Mouse (Mus musculus) thymus, postnatal 25 days (tissue): ENCODE measurements around the gene Ryk.

ENCODE experiments used
- DNase-seq: peaks from one replicate; pipeline ENCODE4 v3.0.0; 2022

The Ryk gene

GRCm38 (mm10) chr9:102859399-102859798 lies 24.7 kb downstream of the Ryk start:
- no peak for DNase-seq

DNA sequence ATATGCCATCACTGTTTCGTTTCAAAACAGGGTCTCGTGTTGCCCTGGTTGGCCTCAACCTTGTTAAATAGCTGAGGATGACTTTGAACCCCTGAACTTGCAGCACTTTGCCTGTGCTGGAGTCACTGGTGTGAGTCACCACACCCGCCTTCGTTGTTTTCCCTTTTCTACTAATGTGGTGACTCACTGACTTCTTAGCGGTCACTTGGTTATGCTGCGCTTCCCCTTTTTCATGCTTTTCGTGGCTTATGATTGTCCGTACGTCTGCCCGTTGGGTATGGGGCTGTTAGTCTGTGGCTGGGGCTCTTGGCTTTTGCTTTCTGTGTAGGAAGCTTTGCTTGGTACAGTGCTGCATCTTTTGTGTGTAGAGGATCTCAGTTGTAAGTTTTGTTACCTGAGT lies 25.2 kb downstream of the Ryk start:
- no peak for DNase-seq

DNA sequence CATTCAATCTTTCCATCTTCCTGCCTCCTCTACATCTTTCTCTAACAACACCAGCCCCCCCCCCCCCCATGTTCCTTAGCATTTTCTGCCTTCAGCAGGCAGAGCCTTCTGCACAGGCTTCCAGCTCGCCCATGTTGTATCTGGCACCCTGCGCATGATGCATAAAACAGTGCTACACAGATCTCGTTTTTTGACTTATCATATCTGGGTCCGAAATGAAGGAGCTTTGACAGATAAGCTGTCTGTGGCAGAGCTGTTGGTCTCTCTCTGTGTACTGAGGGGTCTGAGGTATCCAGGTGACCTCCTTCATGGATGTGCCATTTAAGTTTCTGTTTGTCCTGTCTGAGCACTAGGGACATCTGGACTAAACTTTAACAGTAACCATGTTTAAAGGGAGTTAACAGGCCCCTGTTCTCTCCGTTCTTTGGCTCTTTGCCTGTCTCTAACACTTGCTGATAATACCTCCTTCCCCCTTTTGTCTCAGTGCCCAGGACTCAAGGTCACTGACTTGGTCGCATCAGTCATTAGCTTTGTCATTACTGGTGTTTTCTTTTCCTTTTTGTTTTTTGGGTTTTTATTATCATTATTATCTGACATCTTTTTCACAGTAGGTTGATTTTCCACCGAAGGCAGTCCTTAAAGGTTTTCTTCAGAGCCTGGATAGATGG lies 26.2 kb downstream of the Ryk start:
- DNase-seq, result no peak

GRCm38 (mm10) chr9:102861789-102862188 lies 27.1 kb downstream of the Ryk start:
- DNase-seq, result no peak

DNA sequence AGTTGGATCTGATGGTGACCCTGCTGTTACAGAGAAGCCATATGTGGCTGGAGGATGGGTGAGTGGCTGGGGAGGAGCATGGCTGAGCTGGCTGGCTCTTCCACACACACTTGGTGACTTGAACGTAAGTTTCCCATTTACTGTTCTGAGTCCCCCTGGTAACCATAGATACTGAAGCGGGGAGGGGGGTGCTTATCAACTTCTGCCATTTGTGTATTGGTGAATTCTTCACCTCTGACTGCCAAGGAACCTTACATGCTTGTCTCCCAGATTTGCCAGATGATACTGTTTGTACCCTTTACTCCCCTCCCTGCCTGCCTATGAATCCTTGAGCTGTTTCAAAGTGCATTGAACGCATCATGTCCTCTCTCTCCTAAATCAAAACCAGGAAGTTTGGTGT lies 27.5 kb downstream of the Ryk start:
- no peak for DNase-seq

DNA sequence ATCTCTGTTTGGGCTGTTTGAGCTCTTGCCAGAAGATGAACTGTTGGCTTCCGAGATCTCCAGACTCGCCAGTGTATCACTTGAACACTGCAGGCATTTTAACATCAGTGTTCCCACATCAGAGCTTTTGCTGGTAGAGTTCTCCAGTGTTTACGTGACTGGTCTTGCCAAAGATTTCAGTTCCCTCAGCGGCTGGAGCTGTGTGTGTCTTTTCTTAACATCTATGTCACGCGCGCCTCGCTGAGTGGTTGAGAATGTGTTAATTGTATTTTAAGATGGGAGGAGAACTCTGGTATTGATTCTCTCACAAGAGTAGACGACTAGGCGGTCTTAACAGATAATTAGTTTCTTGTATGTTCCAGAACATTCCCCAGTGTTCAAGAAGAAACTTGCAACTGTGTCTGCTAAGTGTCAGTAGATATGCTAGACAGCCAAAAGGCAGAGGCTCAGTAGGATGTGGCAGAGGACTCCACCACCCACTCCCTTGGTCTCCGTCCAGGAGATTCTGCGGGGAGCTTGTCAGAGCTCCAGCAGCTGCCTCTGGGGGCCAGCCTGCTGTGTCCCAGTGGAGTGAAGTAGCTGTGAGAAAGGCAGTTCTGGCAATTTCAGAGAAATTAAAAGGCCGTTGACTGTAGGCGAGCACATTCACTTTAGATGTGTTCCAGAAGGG lies 29.3 kb downstream of the Ryk start:
- no peak for DNase-seq

- DNase-seq, result no peak
These were observed 30.2 kb downstream of the Ryk start for GRCm38 (mm10) chr9:102864931-102865330.

DNA sequence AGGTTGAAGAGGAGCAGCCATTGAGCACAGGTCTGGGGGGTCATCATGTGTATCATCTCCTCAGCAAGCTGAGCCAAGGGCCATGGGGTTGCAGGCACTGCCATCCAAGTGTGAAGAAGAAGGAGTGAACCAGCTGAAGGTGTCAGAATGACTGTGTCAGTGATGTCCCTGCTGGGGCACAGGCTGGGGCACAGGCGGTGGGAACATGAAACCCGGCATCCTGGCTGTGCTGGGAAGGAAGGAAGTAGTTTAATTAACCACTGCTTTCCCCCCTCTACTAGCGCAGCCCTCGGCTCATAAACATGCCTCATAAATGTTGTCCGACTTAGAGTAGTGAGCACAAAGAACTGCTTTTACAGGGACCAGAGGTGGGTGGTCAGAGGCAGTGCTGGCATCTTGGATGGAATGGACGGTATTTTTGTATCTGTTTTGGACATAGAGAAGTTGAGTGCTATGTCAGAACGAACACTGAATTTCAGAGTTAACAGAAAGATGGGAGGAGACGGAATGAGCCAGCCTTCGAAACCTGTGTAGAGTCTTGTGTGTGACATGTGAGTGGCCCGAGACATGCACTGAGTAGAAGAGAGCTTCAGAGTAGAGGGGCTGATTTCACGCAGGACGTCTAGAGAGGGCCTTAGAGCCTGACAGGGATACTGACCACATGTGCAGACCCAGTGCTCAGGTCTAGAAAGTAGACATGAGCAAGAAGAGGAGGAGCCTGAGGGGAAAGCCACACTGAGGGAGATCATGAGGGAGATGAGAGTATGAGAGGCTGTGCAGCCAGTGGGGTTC lies 31.4 kb downstream of the Ryk start:
- no peak for DNase-seq

DNA sequence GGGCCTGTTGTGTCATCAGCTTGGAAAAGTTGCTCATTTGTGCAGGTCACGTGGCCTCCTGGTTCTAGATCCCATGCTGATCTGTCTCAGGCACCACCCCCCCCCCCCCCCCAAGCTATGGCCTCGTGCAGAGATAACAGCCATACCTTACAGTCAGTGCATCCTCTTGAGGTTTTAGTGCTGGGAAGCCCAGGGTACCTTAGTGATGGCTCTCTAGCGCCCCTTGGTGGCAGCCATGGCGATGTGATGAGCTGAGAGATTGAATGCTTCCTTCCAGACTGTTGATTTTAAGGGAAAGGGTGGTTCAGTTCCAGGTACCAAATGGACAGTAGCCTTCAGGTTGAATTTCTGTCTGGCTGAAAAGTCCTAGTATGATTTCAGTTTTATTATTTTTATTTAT lies 32.2 kb downstream of the Ryk start:
- peak; percentile 35 for DNase-seq

GRCm38 (mm10) chr9:102867516-102867915 lies 32.8 kb downstream of the Ryk start:
- DNase-seq, result no peak

DNA sequence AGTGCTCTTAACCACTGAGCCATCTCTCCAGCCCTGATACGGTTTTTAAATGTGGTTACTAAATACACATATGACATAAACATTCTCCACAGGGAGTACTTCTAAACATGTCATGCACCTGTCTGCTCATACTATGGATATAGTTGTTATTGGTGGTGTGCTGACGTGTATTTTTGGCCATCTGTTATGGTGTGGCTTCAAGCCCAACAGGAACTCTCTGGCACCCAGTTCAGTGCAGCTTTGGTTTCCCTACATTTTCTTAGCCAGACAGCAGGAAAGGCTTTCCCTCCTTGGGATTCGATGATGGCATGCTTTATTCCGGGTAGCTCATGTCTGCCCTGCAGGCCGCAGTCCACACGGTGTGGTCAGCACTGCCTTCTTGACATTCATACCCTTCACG lies 33.7 kb downstream of the Ryk start:
- DNase-seq, result no peak

- no peak for DNase-seq
These were observed 41.5 kb downstream of the Ryk start for GRCm38 (mm10) chr9:102876054-102876690.

DNA sequence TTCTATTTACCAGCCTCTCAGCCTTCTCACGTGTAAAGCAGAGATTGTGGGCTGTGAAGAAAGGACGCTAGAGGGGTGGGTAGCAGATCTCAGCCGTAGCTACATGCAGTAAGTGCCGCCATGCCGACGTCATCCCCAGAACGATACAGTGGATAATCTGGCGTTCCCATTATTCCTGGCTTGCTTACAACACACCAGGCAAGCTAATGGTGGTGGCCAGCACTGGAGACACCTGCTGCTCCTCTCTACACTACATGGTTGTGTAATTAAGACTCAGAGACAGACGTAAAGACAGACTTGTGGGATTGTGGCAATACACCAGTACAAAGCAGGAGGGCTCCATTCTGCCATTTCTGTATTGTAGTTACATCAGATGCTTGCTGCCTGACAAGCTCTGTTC lies 43.2 kb downstream of the Ryk start:
- DNase-seq, result no peak

- peak; percentile 32 for DNase-seq
These were observed 44.8 kb downstream of the Ryk start for GRCm38 (mm10) chr9:102879545-102879944.

DNA sequence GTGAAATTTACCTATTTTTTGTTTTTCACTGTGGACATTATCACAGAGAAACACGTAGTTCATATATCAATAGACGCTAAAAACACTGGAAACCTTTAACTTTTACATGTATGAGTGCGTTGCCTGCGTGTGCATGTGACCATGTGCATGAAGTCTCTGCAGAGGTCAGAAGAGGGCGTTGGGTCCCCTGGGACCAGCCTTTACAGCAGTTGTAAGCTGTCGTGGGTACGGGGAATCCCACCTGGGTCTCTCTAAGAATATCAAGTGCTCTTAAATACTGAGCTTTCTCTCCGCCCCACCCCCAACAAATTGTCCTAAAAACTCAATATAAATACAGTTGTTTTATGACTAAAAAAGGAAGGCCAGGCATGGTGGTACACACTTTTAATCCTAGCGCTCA lies 50.0 kb downstream of the Ryk start:
- DNase-seq, result no peak

GRCm38 (mm10) chr9:102890166-102890565 lies 55.4 kb downstream of the Ryk start:
- DNase-seq, result no peak

DNA sequence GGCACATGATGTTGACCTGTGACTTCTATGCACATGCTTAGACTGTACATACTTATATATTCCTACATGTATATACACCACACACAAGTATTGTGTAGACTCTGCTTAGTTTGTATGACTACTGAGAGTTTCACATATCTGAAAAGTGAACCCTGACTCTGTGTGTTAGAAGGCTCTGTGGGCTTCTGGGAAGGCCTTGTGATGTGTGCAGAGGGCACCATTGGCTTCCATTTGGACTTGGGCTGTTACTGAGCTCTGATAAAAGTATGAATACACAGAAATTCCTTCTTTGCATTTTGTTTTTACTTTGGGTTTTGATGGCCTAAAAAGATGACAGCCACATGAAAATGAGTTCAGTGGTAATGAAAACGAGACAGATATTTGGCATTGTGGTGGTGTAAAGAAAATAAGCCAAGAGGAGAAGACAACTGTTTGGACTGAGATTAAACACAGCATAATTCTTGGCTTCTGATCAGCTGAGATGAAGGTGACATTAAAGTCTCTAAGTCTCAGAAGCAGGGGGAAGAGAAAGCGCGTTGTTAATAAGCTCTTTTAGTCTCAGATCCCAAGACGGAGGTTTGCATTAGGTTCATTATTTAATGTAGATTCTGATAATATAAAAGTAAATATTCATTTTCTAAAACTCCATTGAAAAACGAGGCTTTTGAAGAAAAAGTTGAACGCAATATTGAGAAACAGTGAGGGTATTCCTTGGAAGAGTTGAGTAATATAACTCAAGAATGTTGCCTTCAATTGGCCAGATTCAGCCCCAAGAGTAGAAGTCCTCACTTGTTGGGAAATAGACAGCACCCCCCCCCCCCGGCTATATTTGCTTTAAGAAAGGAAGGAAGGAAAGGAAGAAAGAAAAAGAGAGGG lies 58.0 kb downstream of the Ryk start:
- DNase-seq, result no peak

DNA sequence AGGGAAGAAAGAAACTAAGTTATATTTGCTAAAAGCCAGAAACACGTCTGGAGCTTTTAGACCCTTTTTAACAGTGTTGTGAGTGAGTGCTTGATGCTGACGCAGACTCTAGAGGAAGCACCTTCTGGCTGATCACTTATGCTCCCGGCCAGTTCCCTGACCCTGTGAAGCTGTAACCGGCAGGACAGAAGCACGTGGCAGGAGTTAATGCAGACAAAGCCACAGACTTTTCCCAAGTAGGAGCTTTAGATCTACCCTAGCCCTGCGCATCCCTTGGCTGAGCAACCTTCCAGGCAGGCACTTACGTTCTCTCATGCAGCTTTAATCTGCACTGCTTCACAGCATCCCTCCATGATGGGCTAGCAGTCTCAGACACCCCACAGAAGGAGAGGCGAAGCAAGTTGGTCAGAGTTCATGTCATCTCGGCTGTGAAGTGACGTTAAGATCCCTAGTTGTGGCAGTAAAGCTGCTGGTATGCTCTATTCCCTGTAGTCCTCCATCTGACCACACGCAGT lies 58.7 kb downstream of the Ryk start:
- DNase-seq, result no peak

- DNase-seq, result no peak
These were observed 65.2 kb downstream of the Ryk start for GRCm38 (mm10) chr9:102899916-102900315.

- no peak for DNase-seq
These were observed 67.6 kb downstream of the Ryk start for GRCm38 (mm10) chr9:102902308-102902707.

GRCm38 (mm10) chr9:102904952-102905351 lies 70.2 kb downstream of the Ryk start:
- no peak for DNase-seq

- no peak for DNase-seq
These were observed 72.1 kb downstream of the Ryk start for GRCm38 (mm10) chr9:102906781-102907180.
